Mouse (Mus musculus) MEL (cell line): ENCODE data around the gene Ticam1. TPM values are rescaled to one million over a fixed set of nuclear protein-coding genes. Genes with fewer than 3 reads are reported as not detected.

ENCODE experiments used
- DNase-seq: peaks from one replicate; pipeline ENCODE4 v3.0.0; 2011; ENCODE audit warnings: low read depth, low spot score
- H3K27ac ChIP-seq: 2 replicates; pipeline ENCODE4 v1.5.1; 2012; ENCODE audit warnings: low read depth, mild to moderate bottlenecking, control low read depth, low read length, moderate library complexity; ENCODE audit not compliant: control insufficient read depth
- H3K27me3 ChIP-seq, 2 experiments: fragments of 150-350 bp in 1 of 2; sonication (generic) in 1 of 2; 2 replicates each; pipeline ENCODE4 v1.6.1; 2012; ENCODE audit warnings: low read length in 2 of 2, mild to moderate bottlenecking in 2 of 2, improper control_type of control experiment in 1 of 2, moderate library complexity in 1 of 2; ENCODE audit not compliant: insufficient read depth in 2 of 2, control insufficient read depth in 1 of 2
- H3K36me3 ChIP-seq, 2 experiments: 2 replicates each; pipeline ENCODE4 v1.6.1; 2012 to 2014; ENCODE audit warnings: low read length in 2 of 2, improper control_type of control experiment in 1 of 2, inconsistent platforms in 1 of 2, mild to moderate bottlenecking in 1 of 2; ENCODE audit not compliant: insufficient read depth in 2 of 2, control insufficient read depth in 1 of 2
- H3K4me1 ChIP-seq, 2 experiments: fragments of 150-350 bp in 1 of 2; sonication (generic) in 1 of 2; 2 replicates each; pipeline ENCODE4 v1.6.1; 2012; ENCODE audit warnings: low read length in 2 of 2, improper control_type of control experiment in 1 of 2, mild to moderate bottlenecking in 1 of 2; ENCODE audit not compliant: insufficient read depth in 2 of 2, control insufficient read depth in 1 of 2
- H3K4me3 ChIP-seq, 2 experiments: fragments of 150-350 bp in 1 of 2; sonication (generic) in 1 of 2; 2 replicates each; pipeline ENCODE4 v1.5.1; 2012; ENCODE audit warnings: low read depth in 2 of 2, low read length in 2 of 2, mild to moderate bottlenecking in 2 of 2, moderate library complexity in 2 of 2, control low read depth in 1 of 2, improper control_type of control experiment in 1 of 2; ENCODE audit not compliant: control insufficient read depth in 1 of 2, insufficient read depth in 1 of 2
- H3K79me2 ChIP-seq: 2 replicates; pipeline ENCODE4 v1.6.1; 2012; ENCODE audit warnings: mild to moderate bottlenecking, low read length, moderate library complexity; ENCODE audit not compliant: control insufficient read depth, poor library complexity, insufficient read depth
- H3K9ac ChIP-seq: 2 replicates; pipeline ENCODE4 v1.6.1; 2012; ENCODE audit warnings: low read depth, mild to moderate bottlenecking, control low read depth, low read length, moderate library complexity; ENCODE audit not compliant: control insufficient read depth, poor library complexity, severe bottlenecking
- H3K9me3 ChIP-seq: fragments of 150-350 bp; sonication (generic); replicated peaks from 2 replicates; pipeline ENCODE4 v1.6.1; 2012; ENCODE audit warnings: mild to moderate bottlenecking, low read length, improper control_type of control experiment, moderate library complexity; ENCODE audit not compliant: insufficient read depth
- CTCF ChIP-seq, 3 experiments: IDR thresholded peaks in 2 of 3; conservative IDR thresholded peaks in 1 of 3; 2 replicates each; pipeline ENCODE4 v1.5.1; 2011 to 2012; ENCODE audit warnings: low read length in 3 of 3, low read depth in 2 of 3, mild to moderate bottlenecking in 2 of 3, improper control_type of control experiment in 1 of 3, inconsistent platforms in 1 of 3, mixed read lengths in 1 of 3, moderate library complexity in 1 of 3; ENCODE audit not compliant: control insufficient read depth in 1 of 3, insufficient read depth in 1 of 3, poor library complexity in 1 of 3, severe bottlenecking in 1 of 3
- GABPA ChIP-seq: IDR thresholded peaks from 2 replicates; pipeline ENCODE4 v1.6.1; 2012; ENCODE audit warnings: low read depth, mild to moderate bottlenecking, inconsistent platforms, low read length, improper control_type of control experiment, moderate library complexity
- KAT2A ChIP-seq: conservative IDR thresholded peaks from 2 replicates; pipeline ENCODE4 v1.6.1; 2012; ENCODE audit warnings: low read depth, low read length, improper control_type of control experiment, inconsistent platforms
- MAFK ChIP-seq: IDR thresholded peaks from 2 replicates; pipeline ENCODE4 v1.6.1; 2011; ENCODE audit warnings: low read depth, mild to moderate bottlenecking, low read length, improper control_type of control experiment, borderline replicate concordance
- MXI1 ChIP-seq: IDR thresholded peaks from 2 replicates; pipeline ENCODE4 v1.6.1; 2011; ENCODE audit warnings: mild to moderate bottlenecking, low read depth, low read length, improper control_type of control experiment
- MYB ChIP-seq: IDR thresholded peaks from 2 replicates; pipeline ENCODE4 v1.6.1; 2011; ENCODE audit warnings: mild to moderate bottlenecking, low read depth, low read length, improper control_type of control experiment
- NELFE ChIP-seq: IDR thresholded peaks from 2 replicates; pipeline ENCODE4 v1.6.1; 2011; ENCODE audit warnings: low read depth, low read length, improper control_type of control experiment
- POLR2A ChIP-seq, 2 experiments: IDR thresholded peaks; 2 replicates each; pipeline ENCODE4 v1.6.1; 2011 to 2012; ENCODE audit warnings: low read length in 2 of 2, mild to moderate bottlenecking in 2 of 2, control low read depth in 1 of 2, improper control_type of control experiment in 1 of 2, low read depth in 1 of 2, moderate library complexity in 1 of 2; ENCODE audit not compliant: control insufficient read depth in 1 of 2, insufficient read depth in 1 of 2, poor library complexity in 1 of 2
- POLR2AphosphoS2 ChIP-seq: IDR thresholded peaks from 2 replicates; pipeline ENCODE4 v1.6.1; 2011; ENCODE audit warnings: low read length, improper control_type of control experiment
- SIN3A ChIP-seq: IDR thresholded peaks from 2 replicates; pipeline ENCODE4 v1.6.1; 2012; ENCODE audit warnings: low read length, improper control_type of control experiment, inconsistent platforms
- TAL1 ChIP-seq: IDR thresholded peaks from 2 replicates; pipeline ENCODE4 v1.6.1; 2012; ENCODE audit warnings: mild to moderate bottlenecking, inconsistent platforms, low read length, moderate library complexity, mixed read lengths
- USF1 ChIP-seq: IDR thresholded peaks from 2 replicates; pipeline ENCODE4 v1.6.1; 2014; ENCODE audit warnings: low read depth, mild to moderate bottlenecking, inconsistent platforms, low read length, improper control_type of control experiment, moderate library complexity
- ZNF384 ChIP-seq: IDR thresholded peaks from 2 replicates; pipeline ENCODE4 v1.6.1; 2012; ENCODE audit warnings: low read depth, mild to moderate bottlenecking, inconsistent platforms, low read length, improper control_type of control experiment
- polyA plus RNA-seq, 2 experiments: library from polyadenylated mRNA; stranded (reverse) in 1 of 2; unstranded in 1 of 2; fragments of >175 nt in 1 of 2; fragments of >200 nt in 1 of 2; gene quantifications; 2 replicates each; pipeline versions ENCODE4 v1.2.1 to v1.2.4; 2012; ENCODE audit warnings: low replicate concordance in 2 of 2, low read depth in 1 of 2; ENCODE audit not compliant: insufficient read length in 2 of 2, insufficient read depth in 1 of 2, missing spikeins in 1 of 2
- total RNA-seq: library from RNA; depleted of rRNA; stranded (reverse); fragments of 300-350 nt; gene quantifications from 2 replicates; pipeline ENCODE4 v1.2.3, GENCODE M21; 2012

Gene Ticam1
- total and polyA plus RNA-seq, 3 experiments, result 4.6 to 8.7 TPM; not detected in 1

- Histone ChIP-seq H3K9ac (no peak overlapping the region), H3K36me3 (no peaks in the 10 kb centered on the region), H3K27me3 (peaks cover 0 to 17% of the 10 kb centered on the region in 2 experiments), H3K79me2 (no peaks in the 10 kb centered on the region), H3K9me3 (no peaks in the 10 kb centered on the region), H3K4me3 (no peak overlapping the region), H3K4me1 (no peaks in the 10 kb centered on the region), H3K27ac (no peak overlapping the region)
- TF ChIP-seq CTCF (IDR thresholded peaks at IDR 0.05 in 2 of 3, conservative IDR thresholded peaks at IDR 0.05 in 1 of 3; ENCODE audit: control insufficient read depth in 1 of 3, insufficient read depth in 1 of 3, low read depth in 2 of 3, low read length in 3 of 3, poor library complexity in 1 of 3, severe bottlenecking in 1 of 3), result peak in 1 of 3 experiments; percentile 13; a peak in 1 of 6 replicates
- peak; percentile 99 for TF ChIP-seq MXI1
- no peak for TF ChIP-seq POLR2AphosphoS2
- peak; percentile 100 for TF ChIP-seq SIN3A
- peak; percentile 89 for DNase-seq
Observed at GRCm38 (mm10) chr17:56241541-56242401, 34.8 kb downstream of the Ticam1 start.

GRCm38 (mm10) chr17:56233818-56234469 is 42.6 kb downstream of the Ticam1 start:
- TF ChIP-seq USF1 (peak; percentile 49; the same call in 1 of the 2 replicates), MXI1 (no peak)
- TF ChIP-seq, all 39 proteins: peak for 1
- Histone ChIP-seq H3K36me3 (no peaks in the 10 kb centered on the region), H3K9ac (no peak overlapping the region), H3K79me2 (no peaks in the 10 kb centered on the region), H3K4me3 (no peak overlapping the region), H3K27me3 (peaks cover 9 to 28% of the 10 kb centered on the region in 2 experiments), H3K27ac (no peak overlapping the region), H3K4me1 (no peaks in the 10 kb centered on the region), H3K9me3 (no peaks in the 10 kb centered on the region)
- no peak for DNase-seq

- H3K36me3 ChIP-seq, result no peaks in the 10 kb centered on the region
- H3K79me2 ChIP-seq, result no peaks in the 10 kb centered on the region
- TF ChIP-seq USF1 (no peak), TAL1 (no peak), NELFE (no peak), GABPA (no peak), MYB (no peak), KAT2A (no peak), SIN3A (no peak), MAFK (no peak), POLR2A (IDR thresholded peaks at IDR 0.05; ENCODE audit: control insufficient read depth in 1 of 2, insufficient read depth in 1 of 2, low read depth in 1 of 2, low read length in 2 of 2, poor library complexity in 1 of 2) (no peak), ZNF384 (no peak)
- no peak overlapping the region for H3K27ac ChIP-seq
- no peak overlapping the region for H3K4me3 ChIP-seq
- no peaks in the 10 kb centered on the region for H3K4me1 ChIP-seq
- DNase-seq, result no peak
- H3K27me3 ChIP-seq, result peaks cover 9 to 28% of the 10 kb centered on the region in 2 experiments
- H3K9me3 ChIP-seq, result no peaks in the 10 kb centered on the region
- no peak overlapping the region for H3K9ac ChIP-seq
Observed at GRCm38 (mm10) chr17:56233389-56233788, 43.2 kb downstream of the Ticam1 start.
